Mouse (Mus musculus) myocyte (in vitro differentiated cells): ENCODE measurements around the gene Dbx2.

Experiments used
- CEBPB ChIP-seq: IDR thresholded peaks from 2 replicates; pipeline ENCODE4 v1.6.1; 2011; ENCODE audit warnings: mild to moderate bottlenecking, moderate library complexity; ENCODE audit not compliant: poor library complexity, insufficient read depth, severe bottlenecking
- E2F4 ChIP-seq: IDR thresholded peaks from one replicate; pipeline ENCODE4 v1.6.1; 2011; ENCODE audit warnings: mild to moderate bottlenecking, control low read depth, moderate library complexity; ENCODE audit not compliant: insufficient read depth
- MAX ChIP-seq: IDR thresholded peaks from one replicate; pipeline ENCODE4 v1.6.1; 2011; ENCODE audit warnings: low read depth, mild to moderate bottlenecking, control low read depth
- MYOD1 ChIP-seq, 3 experiments: IDR thresholded peaks; one replicate each; pipeline ENCODE4 v1.6.1; 2011; ENCODE audit warnings: control low read depth in 2 of 3, low read depth in 2 of 3, mild to moderate bottlenecking in 2 of 3, moderate library complexity in 1 of 3; ENCODE audit not compliant: insufficient read length in 2 of 3, control insufficient read depth in 1 of 3
- MYOG ChIP-seq, 3 experiments: IDR thresholded peaks; one replicate each; pipeline ENCODE4 v1.6.1; 2011; ENCODE audit warnings: control low read depth in 2 of 3, low read depth in 2 of 3, mild to moderate bottlenecking in 2 of 3; ENCODE audit not compliant: insufficient read length in 2 of 3, control insufficient read depth in 1 of 3, insufficient read depth in 1 of 3
- POLR2A ChIP-seq: IDR thresholded peaks from one replicate; pipeline ENCODE4 v1.6.1; 2011; ENCODE audit warnings: low read depth, mild to moderate bottlenecking, control low read depth, moderate library complexity; ENCODE audit not compliant: insufficient read length
- POLR2AphosphoS2 ChIP-seq: IDR thresholded peaks from one replicate; pipeline ENCODE4 v1.6.1; 2011; ENCODE audit warnings: low read depth, control low read depth; ENCODE audit not compliant: insufficient read length
- SRF ChIP-seq: IDR thresholded peaks from one replicate; pipeline ENCODE4 v1.6.1; 2011; ENCODE audit warnings: low read depth; ENCODE audit not compliant: control insufficient read depth, insufficient read length
- TCF12 ChIP-seq: IDR thresholded peaks from one replicate; pipeline ENCODE4 v1.6.1; 2011; ENCODE audit warnings: mild to moderate bottlenecking, control low read depth; ENCODE audit not compliant: poor library complexity, insufficient read depth, severe bottlenecking
- TCF3 ChIP-seq: IDR thresholded peaks from one replicate; pipeline ENCODE4 v1.6.1; 2011; ENCODE audit warnings: low read depth, control low read depth; ENCODE audit not compliant: insufficient read length
- USF1 ChIP-seq: IDR thresholded peaks from one replicate; pipeline ENCODE4 v1.6.1; 2011; ENCODE audit warnings: low read depth, mild to moderate bottlenecking, control low read depth, moderate library complexity

DNA sequence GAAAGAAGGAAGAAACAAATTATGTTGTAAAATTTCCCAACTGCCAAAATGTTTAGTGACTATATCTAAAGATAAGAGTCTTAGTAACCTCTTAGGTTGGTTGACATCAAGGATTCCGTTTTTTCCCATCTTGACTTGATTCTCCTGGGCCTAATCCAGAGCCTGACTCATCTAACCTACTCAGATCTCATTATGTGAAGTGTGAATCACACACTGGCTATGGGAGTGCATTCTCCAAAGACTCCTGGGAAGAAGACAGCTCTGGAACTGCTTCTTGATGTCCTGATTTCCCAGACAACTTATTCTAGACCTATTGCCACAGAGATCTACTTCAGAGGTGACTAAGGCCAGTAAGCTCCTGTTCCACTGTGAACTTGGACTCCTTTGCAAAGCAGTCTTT lies 43.2 kb downstream of the Dbx2 start:
- no peak for TF ChIP-seq USF1
- TF ChIP-seq MAX: no peak
- no peak for TF ChIP-seq POLR2A
- no peak for TF ChIP-seq E2F4
- TF ChIP-seq POLR2AphosphoS2: no peak
- no peak for TF ChIP-seq MYOD1 (IDR thresholded peaks at IDR 0.05; ENCODE audit: control insufficient read depth in 1 of 3, insufficient read length in 2 of 3, low read depth in 2 of 3)
- TF ChIP-seq MYOG (IDR thresholded peaks at IDR 0.05; ENCODE audit: control insufficient read depth in 1 of 3, insufficient read depth in 1 of 3, insufficient read length in 2 of 3, low read depth in 2 of 3): no peak
- TF ChIP-seq CEBPB: no peak
- no peak for TF ChIP-seq TCF12
- TF ChIP-seq SRF: no peak
- TF ChIP-seq TCF3: no peak
